Mouse (Mus musculus) bone marrow macrophage, adult 2 months (primary cell): ENCODE results near the gene Cbfa2t2. TPM values are rescaled to one million over a fixed set of nuclear protein-coding genes. Genes with fewer than 3 reads are reported as not detected.

Source experiments
- H3K27ac ChIP-seq: 2 replicates; pipeline ENCODE4 v1.5.1; 2012; ENCODE audit warnings: low read depth, low read length; ENCODE audit not compliant: insufficient read depth
- H3K4me1 ChIP-seq: 2 replicates; pipeline ENCODE4 v1.6.1; 2012; ENCODE audit warnings: low read length; ENCODE audit not compliant: control insufficient read depth, insufficient read depth
- H3K4me3 ChIP-seq: 2 replicates; pipeline ENCODE4 v1.5.1; 2012; ENCODE audit warnings: mild to moderate bottlenecking, low read length, moderate library complexity; ENCODE audit not compliant: insufficient read depth
- CTCF ChIP-seq: IDR thresholded peaks from 2 replicates; pipeline ENCODE4 v1.5.1; 2012; ENCODE audit warnings: low read depth, mild to moderate bottlenecking, low read length, moderate library complexity
- POLR2A ChIP-seq: IDR thresholded peaks from 2 replicates; pipeline ENCODE4 v1.6.1; 2012; ENCODE audit warnings: mild to moderate bottlenecking, low read depth, low read length, borderline replicate concordance
- polyA plus RNA-seq: library from polyadenylated mRNA; stranded (reverse); fragments of >200 nt; gene quantifications from 2 replicates; pipeline ENCODE4 v1.2.4, GENCODE M21; 2012; ENCODE audit not compliant: missing spikeins, insufficient read depth, insufficient read length

Gene Cbfa2t2
- polyA plus RNA-seq, 1 experiment, result 16.5 TPM

GRCm38 (mm10) chr2:154532888-154533287 is 96.6 kb downstream of the Cbfa2t2 start:
- no peak for TF ChIP-seq CTCF
- no peak for TF ChIP-seq POLR2A
- peaks cover 9% of the 10 kb centered on the region for H3K4me1 ChIP-seq
- no peak overlapping the region for H3K4me3 ChIP-seq
- no peak overlapping the region for H3K27ac ChIP-seq

GRCm38 (mm10) chr2:154534704-154535270 is 98.5 kb downstream of the Cbfa2t2 start:
- TF ChIP-seq POLR2A (no peak), CTCF (no peak)
- Histone ChIP-seq H3K4me3 (no peak overlapping the region), H3K4me1 (peaks cover 9% of the 10 kb centered on the region)

DNA sequence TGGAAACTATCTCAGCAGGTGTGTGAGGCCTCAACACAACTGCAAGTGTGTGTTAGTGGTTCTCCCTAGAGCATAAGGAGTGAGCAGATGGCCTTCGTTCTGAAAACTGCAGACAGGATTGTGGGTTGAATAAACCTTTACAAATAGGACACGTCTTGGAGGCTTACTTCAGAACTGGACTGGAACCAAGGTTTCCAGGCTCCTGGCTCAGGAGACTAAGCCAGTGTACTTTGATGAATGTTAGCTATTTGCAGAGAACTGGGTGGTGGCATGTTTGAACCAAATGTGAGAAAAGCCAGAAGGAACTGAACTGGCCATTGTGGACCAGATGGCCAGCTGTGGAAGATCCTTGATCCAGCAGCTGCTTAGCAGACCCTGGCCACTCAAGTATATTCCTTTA is 102.0 kb downstream of the Cbfa2t2 start:
- TF ChIP-seq POLR2A (no peak), CTCF (no peak)
- no peak overlapping the region for H3K4me3 ChIP-seq
- peaks cover 9% of the 10 kb centered on the region for H3K4me1 ChIP-seq
- H3K27ac ChIP-seq, result no peak overlapping the region

More at GRCm38 (mm10) chr2:154534704-154535270, 98.5 kb downstream of the Cbfa2t2 start:
- H3K27ac ChIP-seq, result no peak overlapping the region

GRCm38 (mm10) chr2:154538710-154539109 is 102.4 kb downstream of the Cbfa2t2 start:
- Histone ChIP-seq H3K4me3 (no peak overlapping the region), H3K27ac (no peak overlapping the region), H3K4me1 (peaks cover 9% of the 10 kb centered on the region)
- no peak for TF ChIP-seq CTCF
- TF ChIP-seq POLR2A, result no peak

- TF ChIP-seq CTCF, result peak; percentile 18; the same call in 1 of the 2 replicates
- no peak for TF ChIP-seq POLR2A
- Histone ChIP-seq H3K27ac (no peak overlapping the region), H3K4me1 (peaks cover 9% of the 10 kb centered on the region), H3K4me3 (no peak overlapping the region)
These were observed 103.4 kb downstream of the Cbfa2t2 start for GRCm38 (mm10) chr2:154539720-154540119.

DNA sequence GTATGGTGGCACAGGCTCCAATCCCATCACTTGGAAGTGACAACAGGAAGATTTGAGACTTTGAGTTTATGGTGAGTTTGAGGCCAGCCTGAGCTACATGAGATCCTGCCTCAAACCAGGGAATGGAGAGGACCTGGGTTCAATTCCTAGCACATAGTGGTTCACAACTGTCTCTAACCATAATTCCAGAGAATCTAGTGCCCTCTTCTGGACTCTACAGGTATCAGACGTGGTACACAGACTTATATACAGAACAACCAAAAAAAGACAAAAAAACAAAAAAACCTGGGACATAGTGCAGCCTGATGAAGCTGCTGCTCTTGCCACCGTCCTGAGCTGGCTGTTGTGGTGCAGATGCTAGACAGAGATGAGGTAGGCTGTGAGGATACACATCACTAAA is 105.3 kb downstream of the Cbfa2t2 start:
- Histone ChIP-seq H3K4me3 (no peak overlapping the region), H3K4me1 (peaks cover 6% of the 10 kb centered on the region), H3K27ac (no peak overlapping the region)
- TF ChIP-seq CTCF (no peak), POLR2A (no peak)

DNA sequence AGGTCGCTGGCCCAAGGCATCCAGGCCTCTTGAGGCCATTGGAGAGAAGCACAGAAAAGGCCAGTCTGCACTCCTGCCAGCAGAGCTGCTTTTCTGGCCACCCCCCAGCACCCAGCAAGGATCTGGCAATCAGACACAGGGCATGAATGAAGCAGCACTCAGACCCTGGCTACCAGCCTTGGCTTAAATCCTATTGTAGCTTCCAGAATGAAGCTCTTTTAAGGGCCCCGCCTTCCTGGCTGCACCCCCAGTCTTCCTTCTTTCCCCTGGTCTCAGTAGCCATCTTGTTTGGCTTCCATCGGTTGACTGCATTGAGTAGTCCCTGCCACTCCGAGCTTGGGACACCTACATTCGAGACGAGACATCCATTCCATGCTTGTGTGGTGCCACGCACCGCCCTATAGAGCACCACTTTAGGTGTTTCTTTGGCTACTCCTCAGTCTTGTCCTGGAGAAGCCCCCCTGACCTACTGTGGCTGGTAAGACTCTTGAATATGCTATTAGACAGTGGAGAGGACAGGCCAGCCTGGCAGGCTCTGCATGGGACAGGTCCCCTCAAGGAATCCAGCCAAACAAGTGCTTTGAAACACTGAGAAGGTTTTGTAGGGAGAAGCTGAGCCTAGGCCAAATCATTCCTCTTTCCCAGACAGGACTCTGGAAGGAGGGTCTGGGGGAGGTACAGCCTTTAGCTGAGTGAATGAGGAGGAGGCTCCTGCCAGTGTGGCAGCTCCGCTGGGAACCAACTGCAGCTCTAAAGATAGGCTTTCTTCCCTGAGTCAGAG is 107.5 kb downstream of the Cbfa2t2 start:
- TF ChIP-seq CTCF, result no peak
- TF ChIP-seq POLR2A, result no peak

GRCm38 (mm10) chr2:154546711-154547110 is 110.4 kb downstream of the Cbfa2t2 start, which contains the start of gene 1700003F12Rik:
Gene 1700003F12Rik (plus strand): TSS chr2:154547085.
- Histone ChIP-seq H3K4me3 (no peak within 1 kb of the TSS), H3K27ac (no peak within 1 kb of the TSS), H3K4me1 (peaks cover 10% of the 10 kb centered on the region)
- TF ChIP-seq POLR2A (no peak), CTCF (no peak)

More for the DNA sequence above, 107.5 kb downstream of the Cbfa2t2 start:
- H3K4me3 ChIP-seq, result no peak overlapping the region
- no peak overlapping the region for H3K27ac ChIP-seq
- H3K4me1 ChIP-seq, result peaks cover 5% of the 10 kb centered on the region

GRCm38 (mm10) chr2:154548688-154549087 is 112.4 kb downstream of the Cbfa2t2 start:
- Histone ChIP-seq H3K4me1 (peaks cover 10% of the 10 kb centered on the region), H3K4me3 (peak overlapping the region; percentile 66), H3K27ac (peak overlapping the region; percentile 59)
- no peak for TF ChIP-seq POLR2A

DNA sequence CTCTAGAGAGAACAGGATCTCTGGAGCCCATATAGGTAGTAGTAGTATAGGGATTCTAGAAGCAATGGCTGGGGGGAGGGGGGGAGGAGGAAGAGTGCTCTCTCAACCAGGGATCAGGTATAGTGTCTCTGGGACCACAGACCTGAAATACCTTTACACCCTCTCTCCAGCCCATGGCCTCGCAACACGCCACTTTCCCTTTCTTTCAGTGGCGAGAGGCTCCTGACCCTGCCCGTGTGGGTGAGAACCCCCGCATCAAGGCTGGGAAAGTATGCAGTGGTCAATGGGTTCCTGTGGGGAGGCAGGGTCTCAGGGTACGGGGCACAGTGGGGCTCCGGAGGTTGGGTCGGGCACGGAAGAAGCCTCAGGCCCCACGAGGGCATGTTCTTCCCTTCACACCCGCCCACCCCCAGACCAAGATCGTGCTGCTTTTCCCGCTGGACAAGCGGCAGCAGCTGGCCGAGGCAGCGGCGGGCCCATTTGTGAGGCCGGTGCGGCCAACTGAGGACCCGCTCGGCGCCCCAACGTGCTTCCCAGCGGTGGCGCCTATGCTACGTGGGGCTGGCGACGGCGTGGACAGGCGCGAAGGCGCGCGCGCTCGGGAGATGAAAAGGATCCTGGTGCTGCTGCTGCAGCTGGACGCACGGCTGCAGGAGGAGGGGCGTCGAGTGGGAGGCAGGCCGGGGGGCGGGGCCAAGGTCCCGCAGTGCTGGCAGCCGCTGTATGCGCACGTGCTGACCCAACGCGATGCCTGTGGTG is 113.0 kb downstream of the Cbfa2t2 start:
- Histone ChIP-seq H3K27ac (peak overlapping the region; percentile 59), H3K4me1 (peaks cover 10% of the 10 kb centered on the region), H3K4me3 (peak overlapping the region; percentile 66)
- TF ChIP-seq POLR2A (no peak), CTCF (no peak)
